Mouse (Mus musculus): ENCODE measurements at regions not wholly inside any gene's neighbourhood (a gene's known extent, or its start where the extent isn't known, plus 50 kb on each side); places are given as distances from the start of the nearest gene placed in this dataset.

- TF ChIP-seq CTCF (IDR thresholded peaks at IDR 0.05; ENCODE audit: extremely low read depth, insufficient read length, insufficient replicate concordance, low read depth, low read length) = no peak
- TF ChIP-seq POLR2A (IDR thresholded peaks at IDR 0.05; ENCODE audit: low read depth, low read length) = no peak
These were observed 136.7 kb downstream of the Dact1 start for GRCm38 (mm10) chr12:71446177-71446891.

Data from small intestine, adult 2 months (tissue).